Mouse (Mus musculus) thymus, adult 2 months (tissue): ENCODE results near the gene 6030408B16Rik.

Experiments
- CTCF ChIP-seq: fragments of 200-500 bp; IDR thresholded peaks from 2 replicates; pipeline ENCODE4 v1.5.1; 2012; ENCODE audit warnings: mild to moderate bottlenecking, control low read depth, low read length, moderate library complexity, borderline replicate concordance; ENCODE audit not compliant: control insufficient read depth, poor library complexity, insufficient read depth; ENCODE audit errors: extremely low read depth
- POLR2A ChIP-seq: fragments of 200-500 bp; IDR thresholded peaks from 2 replicates; pipeline ENCODE4 v1.6.1; 2012; ENCODE audit warnings: mild to moderate bottlenecking, low read length, control low read depth, moderate library complexity; ENCODE audit not compliant: control insufficient read depth, poor library complexity, insufficient read depth; ENCODE audit errors: extremely low read depth

GRCm38 (mm10) chr15:101287361-101287760 is 5.7 kb upstream of the 6030408B16Rik start:
- no peak for TF ChIP-seq CTCF
- TF ChIP-seq POLR2A, result no peak
